Mouse (Mus musculus): ENCODE measurements around the gene Adamts17. TPM values are rescaled to one million over a fixed set of nuclear protein-coding genes. Genes with fewer than 3 reads are reported as not detected.
A peak's percentile ranks its signal among the peaks of the same experiment; 100 is the strongest.

Adamts17 gene
- polyA plus RNA-seq, 1 experiment from 2014 or later: 4.7 TPM

- WGBS: 94% methylated on average over 6 of the region's 6 CpGs
- H3K4me3 ChIP-seq: no peak overlapping the region
- no peaks in the 10 kb centered on the region for H3K27me3 ChIP-seq (replicated peaks)
- H3K4me2 ChIP-seq (replicated peaks): no peak overlapping the region
- no peak for ATAC-seq (ENCODE audit: low FRiP score, low read depth)
- H3K9ac ChIP-seq: no peak overlapping the region
- H3K27ac ChIP-seq: no peak overlapping the region
- no peaks in the 10 kb centered on the region for H3K4me1 ChIP-seq
- no peaks in the 10 kb centered on the region for H3K9me3 ChIP-seq
- no peaks in the 10 kb centered on the region for H3K36me3 ChIP-seq
Observed at GRCm38 (mm10) chr7:66849316-66849715, 9.8 kb downstream of the Adamts17 start.

GRCm38 (mm10) chr7:66852164-66852563 is 12.6 kb downstream of the Adamts17 start:
- no peak for ATAC-seq (ENCODE audit: low FRiP score, low read depth)
- 65% methylated on average over 3 of the region's 3 CpGs for WGBS
- Histone ChIP-seq H3K36me3 (no peaks in the 10 kb centered on the region), H3K4me1 (no peaks in the 10 kb centered on the region), H3K27me3 (replicated peaks) (no peaks in the 10 kb centered on the region), H3K9me3 (no peaks in the 10 kb centered on the region), H3K27ac (no peak overlapping the region), H3K4me2 (replicated peaks) (no peak overlapping the region), H3K4me3 (no peak overlapping the region), H3K9ac (no peak overlapping the region)

GRCm38 (mm10) chr7:66857610-66858009 is 18.1 kb downstream of the Adamts17 start:
- ATAC-seq (ENCODE audit: low FRiP score, low read depth): no peak
- Histone ChIP-seq H3K27me3 (replicated peaks) (no peaks in the 10 kb centered on the region), H3K9ac (no peak overlapping the region), H3K9me3 (no peaks in the 10 kb centered on the region), H3K4me2 (replicated peaks) (no peak overlapping the region), H3K27ac (no peak overlapping the region), H3K4me1 (no peaks in the 10 kb centered on the region), H3K36me3 (no peaks in the 10 kb centered on the region), H3K4me3 (no peak overlapping the region)
- 74% methylated on average over 1 of the region's 1 CpGs for WGBS

GRCm38 (mm10) chr7:66858247-66859075 is 18.9 kb downstream of the Adamts17 start:
- WGBS: 80% methylated on average over 12 of the region's 12 CpGs
- no peaks in the 10 kb centered on the region for H3K27me3 ChIP-seq (replicated peaks)
- H3K36me3 ChIP-seq: no peaks in the 10 kb centered on the region
- H3K27ac ChIP-seq: no peak overlapping the region
- H3K4me3 ChIP-seq: no peak overlapping the region
- no peak overlapping the region for H3K4me2 ChIP-seq (replicated peaks)
- ATAC-seq (ENCODE audit: low FRiP score, low read depth): no peak
- H3K4me1 ChIP-seq: no peaks in the 10 kb centered on the region
- no peak overlapping the region for H3K9ac ChIP-seq
- no peaks in the 10 kb centered on the region for H3K9me3 ChIP-seq

GRCm38 (mm10) chr7:66859220-66859619 is 19.7 kb downstream of the Adamts17 start:
- H3K27ac ChIP-seq: no peak overlapping the region
- no peaks in the 10 kb centered on the region for H3K9me3 ChIP-seq
- 69% methylated on average over 5 of the region's 5 CpGs for WGBS
- no peaks in the 10 kb centered on the region for H3K4me1 ChIP-seq
- H3K9ac ChIP-seq: no peak overlapping the region
- H3K36me3 ChIP-seq: no peaks in the 10 kb centered on the region
- no peak overlapping the region for H3K4me3 ChIP-seq
- no peaks in the 10 kb centered on the region for H3K27me3 ChIP-seq (replicated peaks)
- H3K4me2 ChIP-seq (replicated peaks): no peak overlapping the region
- ATAC-seq (ENCODE audit: low FRiP score, low read depth): no peak

- Histone ChIP-seq H3K9ac (no peak overlapping the region), H3K36me3 (no peaks in the 10 kb centered on the region), H3K27me3 (replicated peaks) (no peaks in the 10 kb centered on the region), H3K27ac (0 out of 2 replicates have a peak overlapping the region, but pooled peaks have one; percentile 5), H3K4me2 (replicated peaks) (no peak overlapping the region), H3K9me3 (no peaks in the 10 kb centered on the region), H3K4me1 (peaks cover 24% of the 10 kb centered on the region), H3K4me3 (no peak overlapping the region)
- ATAC-seq (ENCODE audit: low FRiP score, low read depth): no peak
- 76% methylated on average over 19 of the region's 19 CpGs for WGBS
Observed at GRCm38 (mm10) chr7:66866944-66867718, 27.6 kb downstream of the Adamts17 start.

GRCm38 (mm10) chr7:66867719-66868501 is 28.4 kb downstream of the Adamts17 start:
- Histone ChIP-seq H3K4me2 (replicated peaks) (peak overlapping the region; percentile 7; the same call in 1 of the 2 replicates), H3K27ac (0 out of 2 replicates have a peak overlapping the region, but pooled peaks have one; percentile 5), H3K4me1 (peaks cover 25% of the 10 kb centered on the region), H3K27me3 (replicated peaks) (no peaks in the 10 kb centered on the region), H3K9me3 (no peaks in the 10 kb centered on the region), H3K9ac (no peak overlapping the region), H3K4me3 (no peak overlapping the region), H3K36me3 (no peaks in the 10 kb centered on the region)
- WGBS: 27% methylated on average over 13 of the region's 13 CpGs
- peak; percentile 62; the same call in 1 of the 2 replicates for ATAC-seq (ENCODE audit: low FRiP score, low read depth)

GRCm38 (mm10) chr7:66871520-66871919 is 32.0 kb downstream of the Adamts17 start:
- H3K27ac ChIP-seq: no peak overlapping the region
- H3K4me1 ChIP-seq: peaks cover 24% of the 10 kb centered on the region
- 67% methylated on average over 7 of the region's 7 CpGs for WGBS
- no peak overlapping the region for H3K9ac ChIP-seq
- H3K36me3 ChIP-seq: no peaks in the 10 kb centered on the region
- no peak overlapping the region for H3K4me2 ChIP-seq (replicated peaks)
- no peak for ATAC-seq (ENCODE audit: low FRiP score, low read depth)
- H3K27me3 ChIP-seq (replicated peaks): no peaks in the 10 kb centered on the region
- no peak overlapping the region for H3K4me3 ChIP-seq
- no peaks in the 10 kb centered on the region for H3K9me3 ChIP-seq

- 86% methylated on average over 14 of the region's 14 CpGs for WGBS
- H3K4me3 ChIP-seq: no peak overlapping the region
- H3K4me2 ChIP-seq (replicated peaks): no peak overlapping the region
- peaks cover 19% of the 10 kb centered on the region for H3K4me1 ChIP-seq
- H3K9me3 ChIP-seq: no peaks in the 10 kb centered on the region
- H3K27me3 ChIP-seq (replicated peaks): no peaks in the 10 kb centered on the region
- no peak for ATAC-seq (ENCODE audit: low FRiP score, low read depth)
- H3K9ac ChIP-seq: no peak overlapping the region
- H3K27ac ChIP-seq: no peak overlapping the region
- H3K36me3 ChIP-seq: no peaks in the 10 kb centered on the region
Observed at GRCm38 (mm10) chr7:66871940-66872511, 32.5 kb downstream of the Adamts17 start.

- Histone ChIP-seq H3K36me3 (no peaks in the 10 kb centered on the region), H3K27ac (no peak overlapping the region), H3K4me1 (peaks cover 9% of the 10 kb centered on the region), H3K4me2 (replicated peaks) (no peak overlapping the region), H3K4me3 (no peak overlapping the region), H3K9ac (no peak overlapping the region), H3K27me3 (replicated peaks) (no peaks in the 10 kb centered on the region), H3K9me3 (no peaks in the 10 kb centered on the region)
- WGBS: 93% methylated on average over 2 of the region's 2 CpGs
- ATAC-seq (ENCODE audit: low FRiP score, low read depth): no peak
Observed at GRCm38 (mm10) chr7:66873235-66873634, 33.7 kb downstream of the Adamts17 start.

- Histone ChIP-seq H3K4me2 (replicated peaks) (no peak overlapping the region), H3K9me3 (no peaks in the 10 kb centered on the region), H3K4me3 (no peak overlapping the region), H3K27ac (no peak overlapping the region), H3K9ac (no peak overlapping the region), H3K36me3 (no peaks in the 10 kb centered on the region), H3K4me1 (no peaks in the 10 kb centered on the region), H3K27me3 (replicated peaks) (no peaks in the 10 kb centered on the region)
- ATAC-seq (ENCODE audit: low FRiP score, low read depth): no peak
- WGBS: 85% methylated on average over 2 of the region's 2 CpGs
Observed at GRCm38 (mm10) chr7:66891431-66891830, 51.9 kb downstream of the Adamts17 start.
